Mouse (Mus musculus): ENCODE data around the gene Pigl. TPM values are rescaled to one million over a fixed set of nuclear protein-coding genes. Genes with fewer than 3 reads are reported as not detected.

Pigl gene
- polyA plus RNA-seq, 1 experiment from 2014 or later, result 6.6 TPM

DNA sequence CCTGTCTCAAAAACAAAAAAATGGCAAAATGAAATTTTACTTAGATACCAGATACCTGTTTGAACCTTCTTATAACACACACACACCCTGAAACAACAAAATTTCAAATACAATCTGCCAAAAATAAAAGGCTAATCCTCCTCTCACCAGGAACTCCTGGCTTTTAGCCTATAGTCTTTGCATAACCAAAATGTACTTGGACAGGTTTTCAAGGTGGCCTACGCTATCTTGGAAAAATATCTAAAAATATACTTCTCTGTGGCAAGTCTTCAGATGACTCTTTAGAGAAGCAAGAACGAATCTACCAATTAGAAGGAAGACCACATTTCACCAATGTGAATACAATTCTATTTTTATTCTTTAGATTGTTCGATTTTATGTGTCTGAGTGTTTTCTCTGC is 12.5 kb upstream of the Pigl start:
- Histone ChIP-seq H3K4me3 (replicated peaks; ENCODE audit: low read depth, low read length) (no peak overlapping the region), H3K4me2 (ENCODE audit: low read length) (no peak overlapping the region), H3K9me3 (ENCODE audit: control insufficient read depth, low read length) (no peaks in the 10 kb centered on the region), H3K4me1 (ENCODE audit: control insufficient read depth, insufficient read depth, low read length) (no peaks in the 10 kb centered on the region), H3K9ac (replicated peaks; ENCODE audit: low read length) (no peak overlapping the region), H3K27ac (replicated peaks; ENCODE audit: low read depth, low read length) (no peak overlapping the region), H3K27me3 (ENCODE audit: control insufficient read depth, insufficient read depth, low read length) (no peaks in the 10 kb centered on the region), H3K36me3 (ENCODE audit: control insufficient read depth, insufficient read depth, low read length) (peaks cover 14% of the 10 kb centered on the region; the same call in 1 of the 2 replicates)
- DNase-seq, result no peak
- ATAC-seq (ENCODE audit: low FRiP score, low TSS enrichment), result no peak
- 94% methylated on average over 3 of the region's 3 CpGs for WGBS

DNA sequence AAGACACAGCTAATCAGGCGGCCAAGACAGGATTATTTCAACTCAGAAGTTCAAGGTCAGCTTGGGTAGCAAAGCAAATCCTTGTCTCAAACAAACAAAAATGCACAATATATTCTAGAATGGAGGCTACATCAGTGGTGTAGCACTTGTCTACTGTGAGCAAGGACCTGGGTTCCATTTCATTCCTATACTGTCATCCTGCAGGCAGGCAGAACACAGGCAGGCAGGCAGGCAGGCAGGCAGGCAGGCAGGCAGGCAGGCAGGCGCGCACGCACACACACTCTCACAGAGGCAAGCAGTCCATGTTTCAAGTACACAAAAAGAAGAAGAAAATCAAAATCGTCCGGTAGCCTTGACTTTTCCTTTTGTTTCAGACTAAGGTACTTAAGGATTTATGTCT is 9.3 kb upstream of the Pigl start:
- Histone ChIP-seq H3K27me3 (ENCODE audit: control insufficient read depth, insufficient read depth, low read length) (no peaks in the 10 kb centered on the region), H3K27ac (replicated peaks; ENCODE audit: low read depth, low read length) (no peak overlapping the region), H3K4me1 (ENCODE audit: control insufficient read depth, insufficient read depth, low read length) (no peaks in the 10 kb centered on the region), H3K4me2 (ENCODE audit: low read length) (no peak overlapping the region), H3K4me3 (replicated peaks; ENCODE audit: low read depth, low read length) (no peak overlapping the region), H3K36me3 (ENCODE audit: control insufficient read depth, insufficient read depth, low read length) (peaks cover 14% of the 10 kb centered on the region; the same call in 1 of the 2 replicates), H3K9me3 (ENCODE audit: control insufficient read depth, low read length) (no peaks in the 10 kb centered on the region), H3K9ac (replicated peaks; ENCODE audit: low read length) (no peak overlapping the region)
- 90% methylated on average over 6 of the region's 6 CpGs for WGBS
- DNase-seq, result no peak
- ATAC-seq (ENCODE audit: low FRiP score, low TSS enrichment), result no peak

DNA sequence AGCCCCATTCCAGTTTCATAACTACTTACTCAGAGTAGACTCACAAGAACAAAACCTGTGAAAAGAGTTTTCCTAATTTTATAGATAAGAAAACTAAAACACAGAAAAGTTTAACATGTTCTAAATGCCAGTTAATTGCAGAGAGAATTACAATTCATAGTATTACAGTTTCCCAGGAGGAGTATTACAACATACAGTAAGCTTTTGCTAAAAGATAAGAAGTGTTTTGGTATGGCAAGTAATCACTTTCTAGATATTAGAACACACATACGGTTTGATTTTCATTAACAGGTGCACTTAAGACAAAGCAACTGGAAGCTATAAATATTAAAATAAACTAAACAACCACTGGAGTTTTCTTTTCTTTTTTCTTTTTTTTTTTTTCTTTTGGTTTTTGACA is 3.1 kb upstream of the Pigl start:
- no peak for DNase-seq
- H3K4me1 ChIP-seq (ENCODE audit: control insufficient read depth, insufficient read depth, low read length), result peaks cover 14% of the 10 kb centered on the region; the same call in 1 of the 2 replicates
- 79% methylated on average over 1 of the region's 1 CpGs for WGBS
- H3K27ac ChIP-seq (replicated peaks; ENCODE audit: low read depth, low read length), result no peak overlapping the region
- H3K27me3 ChIP-seq (ENCODE audit: control insufficient read depth, insufficient read depth, low read length), result no peaks in the 10 kb centered on the region
- 0 out of 2 replicates have a peak overlapping the region, but pooled peaks have one; percentile 96 for H3K4me3 ChIP-seq (replicated peaks; ENCODE audit: low read depth, low read length)
- no peak overlapping the region for H3K9ac ChIP-seq (replicated peaks; ENCODE audit: low read length)
- peak overlapping the region; percentile 87 for H3K4me2 ChIP-seq (ENCODE audit: low read length)
- H3K9me3 ChIP-seq (ENCODE audit: control insufficient read depth, low read length), result no peaks in the 10 kb centered on the region
- ATAC-seq (ENCODE audit: low FRiP score, low TSS enrichment), result no peak
- no peaks in the 10 kb centered on the region for H3K36me3 ChIP-seq (ENCODE audit: control insufficient read depth, insufficient read depth, low read length)

DNA sequence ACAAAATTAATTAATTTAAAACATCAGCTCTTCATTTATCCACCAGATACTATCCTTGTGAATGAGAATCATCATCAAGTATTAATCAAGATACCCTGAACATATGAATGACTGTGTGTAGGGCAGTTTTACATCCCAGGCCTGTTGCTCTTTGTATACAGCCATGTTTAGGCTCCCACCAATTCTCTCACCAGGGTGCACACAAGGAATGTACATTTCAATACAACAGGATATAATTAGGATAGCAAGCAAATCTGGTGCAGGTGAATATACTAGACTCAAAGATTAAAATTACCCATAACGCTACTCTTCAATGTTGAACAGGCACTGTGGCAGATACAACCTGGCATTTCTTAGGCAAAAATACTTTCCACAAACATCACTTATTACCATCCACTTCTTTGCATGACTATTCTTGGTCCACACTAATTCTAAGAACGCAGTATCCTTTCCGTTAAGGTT is 2.2 kb upstream of the Pigl start:
- H3K4me1 ChIP-seq (ENCODE audit: control insufficient read depth, insufficient read depth, low read length), result peaks cover 14% of the 10 kb centered on the region; the same call in 1 of the 2 replicates
- DNase-seq, result peak; percentile 38
- 5% methylated on average over 3 of the region's 3 CpGs for WGBS

DNA sequence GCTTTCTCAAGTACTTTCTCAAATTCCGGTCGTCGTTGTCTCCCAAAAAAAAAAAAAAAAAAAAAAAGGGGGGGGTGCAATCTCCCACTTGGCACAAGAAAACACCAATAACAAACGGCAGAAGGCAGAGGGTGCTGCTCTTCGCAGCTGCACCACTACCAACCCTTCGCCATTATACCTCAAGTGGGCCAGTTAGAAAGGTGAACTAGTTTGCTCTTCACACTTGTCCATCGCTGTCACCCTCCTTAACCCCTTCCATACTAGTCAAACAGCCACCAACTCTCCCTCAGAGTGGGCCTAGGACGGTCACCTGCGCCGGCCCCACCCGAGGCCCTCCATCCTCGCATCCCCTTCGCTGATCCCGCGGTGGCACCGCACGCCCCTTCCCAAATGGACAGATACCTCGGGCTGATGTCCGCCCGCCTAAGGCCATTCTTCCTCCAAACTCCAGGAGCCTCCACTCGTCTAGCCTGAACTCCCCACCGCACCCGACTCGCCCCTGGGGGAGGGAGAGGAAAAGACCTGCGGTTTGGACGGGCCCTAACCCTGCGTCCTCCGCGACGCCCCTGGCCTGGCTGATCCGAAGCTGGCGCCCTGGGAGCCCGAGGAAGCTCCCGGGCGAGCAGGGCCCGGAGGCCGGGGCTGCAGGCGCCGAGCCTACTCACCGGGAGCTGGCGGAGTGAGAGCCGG is 1.6 kb upstream of the Pigl start:
- WGBS, result under 1% methylated on average over 42 of the region's 42 CpGs
- no peaks in the 10 kb centered on the region for H3K9me3 ChIP-seq (ENCODE audit: control insufficient read depth, low read length)
- H3K27me3 ChIP-seq (ENCODE audit: control insufficient read depth, insufficient read depth, low read length), result no peaks in the 10 kb centered on the region
- peak overlapping the region; percentile 97 for H3K9ac ChIP-seq (replicated peaks; ENCODE audit: low read length)
- no peaks in the 10 kb centered on the region for H3K36me3 ChIP-seq (ENCODE audit: control insufficient read depth, insufficient read depth, low read length)
- peak overlapping the region; percentile 96 for H3K4me3 ChIP-seq (replicated peaks; ENCODE audit: low read depth, low read length)
- H3K4me2 ChIP-seq (ENCODE audit: low read length), result peak overlapping the region; percentile 87
- H3K4me1 ChIP-seq (ENCODE audit: control insufficient read depth, insufficient read depth, low read length), result peaks cover 14% of the 10 kb centered on the region; the same call in 1 of the 2 replicates
- peak overlapping the region; percentile 97 for H3K27ac ChIP-seq (replicated peaks; ENCODE audit: low read depth, low read length)
- peak; percentile 80 for ATAC-seq (ENCODE audit: low FRiP score, low TSS enrichment)
- peak; percentile 73 for DNase-seq

More for the DNA sequence above, 2.2 kb upstream of the Pigl start:
- H3K36me3 ChIP-seq (ENCODE audit: control insufficient read depth, insufficient read depth, low read length), result no peaks in the 10 kb centered on the region
- H3K9ac ChIP-seq (replicated peaks; ENCODE audit: low read length), result peak overlapping the region; percentile 97
- peak overlapping the region; percentile 96 for H3K4me3 ChIP-seq (replicated peaks; ENCODE audit: low read depth, low read length)
- H3K27ac ChIP-seq (replicated peaks; ENCODE audit: low read depth, low read length), result 0 out of 2 replicates have a peak overlapping the region, but pooled peaks have one; percentile 26
- ATAC-seq (ENCODE audit: low FRiP score, low TSS enrichment), result no peak
- no peaks in the 10 kb centered on the region for H3K27me3 ChIP-seq (ENCODE audit: control insufficient read depth, insufficient read depth, low read length)
- peak overlapping the region; percentile 87 for H3K4me2 ChIP-seq (ENCODE audit: low read length)
- no peaks in the 10 kb centered on the region for H3K9me3 ChIP-seq (ENCODE audit: control insufficient read depth, low read length)

DNA sequence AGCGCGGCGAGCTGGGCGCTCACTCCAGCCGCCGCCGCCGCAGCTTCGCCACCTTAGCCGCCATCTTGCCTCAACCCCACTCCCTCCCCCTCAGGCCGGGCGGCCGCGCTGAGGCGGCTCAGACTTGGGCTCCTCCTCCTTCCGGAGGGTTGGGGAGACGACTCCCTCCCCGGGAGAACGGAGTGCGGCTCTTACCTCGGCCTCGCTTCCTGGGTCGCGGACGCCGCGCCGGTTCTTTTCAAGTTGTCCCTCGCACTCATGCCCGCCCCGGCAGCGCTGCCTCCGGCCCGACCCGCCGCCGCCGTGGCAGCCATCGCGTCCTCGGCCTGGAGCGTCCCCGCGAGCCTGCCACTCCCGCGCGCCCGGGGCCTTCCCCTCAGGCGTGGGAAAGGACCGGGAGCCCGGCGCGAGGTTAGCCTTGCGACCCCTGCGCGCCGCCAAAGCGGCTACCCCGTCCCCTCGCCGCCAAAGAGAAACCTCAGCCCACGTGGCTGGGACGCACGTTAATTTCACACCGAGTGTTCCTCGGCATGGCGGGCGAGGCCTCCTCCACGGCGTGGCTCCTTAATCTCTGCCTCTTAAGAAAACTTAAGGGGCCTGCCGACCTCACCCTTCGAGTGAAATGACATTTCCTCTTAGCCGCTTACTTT is 894 bp upstream of the Pigl start:
- H3K4me1 ChIP-seq (ENCODE audit: control insufficient read depth, insufficient read depth, low read length), result peaks cover 14% of the 10 kb centered on the region; the same call in 1 of the 2 replicates
- under 1% methylated on average over 66 of the region's 73 CpGs for WGBS
- peak; percentile 94 for ATAC-seq (ENCODE audit: low FRiP score, low TSS enrichment)

DNA sequence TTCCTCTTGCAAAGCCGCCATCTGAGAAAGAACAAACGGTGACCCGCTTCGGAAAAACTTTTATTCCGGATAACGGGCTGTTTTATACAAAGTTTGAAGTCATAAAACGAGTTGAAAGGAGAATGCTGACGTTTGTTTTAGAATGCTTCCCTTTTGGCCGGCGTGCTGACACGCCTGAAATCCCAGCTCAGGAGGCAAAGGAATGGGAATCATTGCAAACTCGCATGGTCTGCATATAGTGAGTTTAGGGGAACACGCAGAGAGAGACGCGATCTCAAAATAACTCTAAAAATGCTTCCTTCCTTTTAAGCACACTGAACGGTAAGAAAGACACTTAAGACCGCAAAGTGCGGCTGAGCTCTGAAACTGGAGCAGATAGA is 379 bp upstream of the Pigl start:
- peak overlapping the region; percentile 97 for H3K27ac ChIP-seq (replicated peaks; ENCODE audit: low read depth, low read length)
- peak overlapping the region; percentile 97 for H3K9ac ChIP-seq (replicated peaks; ENCODE audit: low read length)
- H3K9me3 ChIP-seq (ENCODE audit: control insufficient read depth, low read length), result no peaks in the 10 kb centered on the region
- H3K4me1 ChIP-seq (ENCODE audit: control insufficient read depth, insufficient read depth, low read length), result peaks cover 14% of the 10 kb centered on the region; the same call in 1 of the 2 replicates
- peak overlapping the region; percentile 87 for H3K4me2 ChIP-seq (ENCODE audit: low read length)
- DNase-seq, result no peak
- H3K27me3 ChIP-seq (ENCODE audit: control insufficient read depth, insufficient read depth, low read length), result no peaks in the 10 kb centered on the region
- WGBS, result under 1% methylated on average over 18 of the region's 18 CpGs
- peak overlapping the region; percentile 96 for H3K4me3 ChIP-seq (replicated peaks; ENCODE audit: low read depth, low read length)
- no peaks in the 10 kb centered on the region for H3K36me3 ChIP-seq (ENCODE audit: control insufficient read depth, insufficient read depth, low read length)
- no peak for ATAC-seq (ENCODE audit: low FRiP score, low TSS enrichment)

More for the DNA sequence above, 894 bp upstream of the Pigl start:
- H3K27me3 ChIP-seq (ENCODE audit: control insufficient read depth, insufficient read depth, low read length), result no peaks in the 10 kb centered on the region
- DNase-seq, result peak; percentile 94
- H3K27ac ChIP-seq (replicated peaks; ENCODE audit: low read depth, low read length), result peak overlapping the region; percentile 97
- H3K4me3 ChIP-seq (replicated peaks; ENCODE audit: low read depth, low read length), result peak overlapping the region; percentile 96
- H3K9ac ChIP-seq (replicated peaks; ENCODE audit: low read length), result peak overlapping the region; percentile 97
- H3K36me3 ChIP-seq (ENCODE audit: control insufficient read depth, insufficient read depth, low read length), result no peaks in the 10 kb centered on the region
- H3K9me3 ChIP-seq (ENCODE audit: control insufficient read depth, low read length), result no peaks in the 10 kb centered on the region
- H3K4me2 ChIP-seq (ENCODE audit: low read length), result peak overlapping the region; percentile 87

DNA sequence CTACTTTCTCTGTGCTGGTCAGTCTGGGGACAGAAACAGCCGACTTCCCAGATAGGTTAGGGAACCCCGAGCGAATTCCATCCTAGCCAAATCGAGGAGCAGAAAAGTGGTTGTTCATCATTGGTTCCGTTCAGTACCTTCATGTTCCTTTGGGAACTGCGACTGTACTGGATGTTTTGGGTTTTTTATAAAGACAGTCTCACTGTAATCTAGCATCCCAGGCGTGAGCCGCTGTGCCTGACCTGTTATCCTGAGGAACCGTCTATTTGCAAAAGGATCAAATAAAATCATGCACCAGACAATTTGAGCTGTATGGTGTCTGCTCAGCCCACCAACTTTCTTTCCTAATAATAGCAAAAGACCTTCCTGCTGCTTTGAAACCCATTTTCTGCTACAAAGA is 520 bp downstream of the Pigl start:
- peak overlapping the region; percentile 97 for H3K9ac ChIP-seq (replicated peaks; ENCODE audit: low read length)

More for the DNA sequence above, 520 bp downstream of the Pigl start:
- WGBS, result 2% methylated on average over 9 of the region's 9 CpGs
- peak overlapping the region; percentile 97 for H3K27ac ChIP-seq (replicated peaks; ENCODE audit: low read depth, low read length)
- peak overlapping the region; percentile 87 for H3K4me2 ChIP-seq (ENCODE audit: low read length)
- ATAC-seq (ENCODE audit: low FRiP score, low TSS enrichment) (no peak), DNase-seq (no peak)
- H3K36me3 ChIP-seq (ENCODE audit: control insufficient read depth, insufficient read depth, low read length), result no peaks in the 10 kb centered on the region
- H3K27me3 ChIP-seq (ENCODE audit: control insufficient read depth, insufficient read depth, low read length), result no peaks in the 10 kb centered on the region
- H3K4me3 ChIP-seq (replicated peaks; ENCODE audit: low read depth, low read length), result peak overlapping the region; percentile 96
- peaks cover 14% of the 10 kb centered on the region; the same call in 1 of the 2 replicates for H3K4me1 ChIP-seq (ENCODE audit: control insufficient read depth, insufficient read depth, low read length)
- H3K9me3 ChIP-seq (ENCODE audit: control insufficient read depth, low read length), result no peaks in the 10 kb centered on the region
